Mouse (Mus musculus) limb, embryonic 12.5 days (tissue): Measurements from ENCODE around the gene Gm7735. TPM values are rescaled to one million over a fixed set of nuclear protein-coding genes. Genes with fewer than 3 reads are reported as not detected.
"Not testable (repeated sequence)": the region's sequence is repeated elsewhere in the genome, so short reads cannot be mapped to it uniquely, and the experiment has no call there.

Experiments used
- ATAC-seq: fragments of 200-750 bp; cut with Nextera tagmentation; 2 replicates; pipeline ENCODE4 v1.8.0; 2017; ENCODE audit warnings: low read depth, moderate TSS enrichment; ENCODE audit not compliant: insufficient number of reproducible peaks, insufficient read depth, low FRiP score, low TSS enrichment
- H3K27ac ChIP-seq: fragments of 300-500 bp; sonication (generic); 2 replicates; pipeline ENCODE4 v1.5.1; 2016; ENCODE audit warnings: mild to moderate bottlenecking, moderate library complexity
- H3K27me3 ChIP-seq: fragments of 300-500 bp; sonication (generic); 2 replicates; pipeline ENCODE4 v1.6.1; 2016; ENCODE audit warnings: mild to moderate bottlenecking, moderate library complexity
- H3K36me3 ChIP-seq: fragments of 300-500 bp; sonication (generic); 2 replicates; pipeline ENCODE4 v1.6.1; 2016; ENCODE audit warnings: mild to moderate bottlenecking, moderate library complexity
- H3K4me1 ChIP-seq: fragments of 300-500 bp; sonication (generic); replicated peaks from 2 replicates; pipeline ENCODE4 v1.6.1; 2016
- H3K4me2 ChIP-seq: fragments of 300-500 bp; sonication (generic); 2 replicates; pipeline ENCODE4 v1.6.1; 2016; ENCODE audit warnings: mild to moderate bottlenecking, moderate library complexity
- H3K4me3 ChIP-seq: fragments of 300-500 bp; sonication (generic); replicated peaks from 2 replicates; pipeline ENCODE4 v1.5.1; 2016; ENCODE audit warnings: mild to moderate bottlenecking
- H3K9ac ChIP-seq: fragments of 300-500 bp; sonication (generic); replicated peaks from 2 replicates; pipeline ENCODE4 v1.6.1; 2016; ENCODE audit warnings: mild to moderate bottlenecking, moderate library complexity
- H3K9me3 ChIP-seq: fragments of 300-500 bp; sonication (generic); 2 replicates; pipeline ENCODE4 v1.6.1; 2016; ENCODE audit warnings: mild to moderate bottlenecking, moderate library complexity
- WGBS: fragments of 180-500 bp; shearing (Covaris S2); methylation state at CpG from one replicate; pipeline ENCODE4 v1.1.7; 2016; 5-methylcytosine and 5-hydroxymethylcytosine counted together
- polyA plus RNA-seq: library from polyadenylated mRNA; unstranded; fragments of >200 nt; fragmentation: Nextera tagmentation; extraction: Ambion mirVana; gene quantifications from 2 replicates; pipeline ENCODE4 v1.2.1, GENCODE M21; 2016

The Gm7735 gene
- not detected in 2 replicates for polyA plus RNA-seq

GRCm38 (mm10) chr16:89169190-89169589 lies at the start of gene Gm7735:
Gene Gm7735, plus strand, starts transcription at chr16:89169490.
- ATAC-seq, H3K27ac ChIP-seq, H3K9me3 ChIP-seq, H3K27me3 ChIP-seq, H3K36me3 ChIP-seq, H3K4me3 ChIP-seq, H3K4me2 ChIP-seq, H3K9ac ChIP-seq, H3K4me1 ChIP-seq: not testable (repeated sequence)

- no peak within 1 kb of the TSS for H3K9ac ChIP-seq
- no peak for ATAC-seq
- WGBS: 91% methylated on average over 1 of the region's 1 CpGs
These were observed 28.7 kb upstream of the Gm7735 start, which contains the start of gene Gm6358 for GRCm38 (mm10) chr16:89140551-89140950. Gene Gm6358, plus strand, starts transcription at chr16:89140851.

GRCm38 (mm10) chr16:89150786-89151185 lies 18.5 kb upstream of the Gm7735 start, which contains the start of gene Gm10061:
Gene Gm10061, plus strand, starts transcription at chr16:89151086.
- H3K4me3 ChIP-seq: no peak within 1 kb of the TSS
- H3K4me2 ChIP-seq: no peak within 1 kb of the TSS
- H3K27ac ChIP-seq: no peak within 1 kb of the TSS
- no peaks in the 10 kb centered on the region for H3K4me1 ChIP-seq
- H3K9me3 ChIP-seq: no peaks in the 10 kb centered on the region
- H3K9ac ChIP-seq: no peak within 1 kb of the TSS
- no peaks in the 10 kb centered on the region for H3K27me3 ChIP-seq
- no peaks in the 10 kb centered on the region for H3K36me3 ChIP-seq
- 95% methylated on average over 1 of the region's 1 CpGs for WGBS
- ATAC-seq: no peak

More at GRCm38 (mm10) chr16:89140551-89140950, 28.7 kb upstream of the Gm7735 start, which contains the start of gene Gm6358:
- H3K27ac ChIP-seq: no peak within 1 kb of the TSS
- no peaks in the 10 kb centered on the region for H3K4me1 ChIP-seq
- H3K4me3 ChIP-seq: no peak within 1 kb of the TSS
- no peaks in the 10 kb centered on the region for H3K27me3 ChIP-seq
- no peaks in the 10 kb centered on the region for H3K36me3 ChIP-seq
- H3K9me3 ChIP-seq: no peaks in the 10 kb centered on the region
- no peak within 1 kb of the TSS for H3K4me2 ChIP-seq

- no peak within 1 kb of the TSS for H3K9ac ChIP-seq
- no peaks in the 10 kb centered on the region for H3K9me3 ChIP-seq
- no peaks in the 10 kb centered on the region for H3K4me1 ChIP-seq
- H3K36me3 ChIP-seq: no peaks in the 10 kb centered on the region
- WGBS: 85% methylated on average over 4 of the region's 4 CpGs
- H3K4me3 ChIP-seq: no peak within 1 kb of the TSS
- no peak within 1 kb of the TSS for H3K4me2 ChIP-seq
- no peak within 1 kb of the TSS for H3K27ac ChIP-seq
- no peaks in the 10 kb centered on the region for H3K27me3 ChIP-seq
- no peak for ATAC-seq
These were observed 11.6 kb upstream of the Gm7735 start, which contains the start of gene Gm9789 for GRCm38 (mm10) chr16:89157652-89158051. Gene Gm9789, plus strand, starts transcription at chr16:89157952.

- no peaks in the 10 kb centered on the region for H3K27me3 ChIP-seq
These were observed 5.1 kb downstream of the Gm7735 start, which contains the start of gene 1110057P08Rik for GRCm38 (mm10) chr16:89174435-89174834. Gene 1110057P08Rik, plus strand, starts transcription at chr16:89174735.

GRCm38 (mm10) chr16:89188621-89189020 lies 19.3 kb downstream of the Gm7735 start:
- no peak for ATAC-seq
- Histone ChIP-seq H3K4me1 (no peaks in the 10 kb centered on the region), H3K9ac (no peak overlapping the region), H3K27ac (no peak overlapping the region), H3K4me2 (no peak overlapping the region), H3K4me3 (no peak overlapping the region), H3K36me3 (no peaks in the 10 kb centered on the region), H3K9me3 (no peaks in the 10 kb centered on the region), H3K27me3 (no peaks in the 10 kb centered on the region)
- 79% methylated on average over 4 of the region's 4 CpGs for WGBS

More at GRCm38 (mm10) chr16:89174435-89174834, 5.1 kb downstream of the Gm7735 start, which contains the start of gene 1110057P08Rik:
- WGBS: 72% methylated on average over 2 of the region's 2 CpGs
- Histone ChIP-seq H3K9me3 (no peaks in the 10 kb centered on the region), H3K27ac (no peak within 1 kb of the TSS), H3K9ac (no peak within 1 kb of the TSS), H3K4me2 (no peak within 1 kb of the TSS), H3K4me1 (no peaks in the 10 kb centered on the region), H3K4me3 (no peak within 1 kb of the TSS), H3K36me3 (no peaks in the 10 kb centered on the region)
- no peak for ATAC-seq

GRCm38 (mm10) chr16:89205561-89205960 lies 36.3 kb downstream of the Gm7735 start, which contains the start of gene Krtap20-2:
Gene Krtap20-2, plus strand, starts transcription at chr16:89205861.
- Histone ChIP-seq H3K4me1 (no peaks in the 10 kb centered on the region), H3K4me2 (no peak within 1 kb of the TSS), H3K36me3 (no peaks in the 10 kb centered on the region), H3K27me3 (no peaks in the 10 kb centered on the region), H3K4me3 (no peak within 1 kb of the TSS), H3K9me3 (no peaks in the 10 kb centered on the region), H3K27ac (no peak within 1 kb of the TSS), H3K9ac (no peak within 1 kb of the TSS)
- no peak for ATAC-seq
- 67% methylated on average over 1 of the region's 1 CpGs for WGBS

Other genes with a start within 250 kb of the Gm7735 start
- gene Krtap19-9b, start 237.2 kb upstream of the Gm7735 start, polyA plus RNA-seq: not detected in 2 replicates
- not detected in 2 replicates for gene Krtap16-3, start 206.6 kb upstream of the Gm7735 start, polyA plus RNA-seq
- gene Krtap22-2, start 158.7 kb upstream of the Gm7735 start, polyA plus RNA-seq: not detected in 2 replicates
- not detected in 2 replicates for gene Gm10229, start 154.2 kb upstream of the Gm7735 start, polyA plus RNA-seq
- gene Krtap6-1, start 137.8 kb upstream of the Gm7735 start, polyA plus RNA-seq: not detected in 2 replicates
- not detected in 2 replicates for gene Gm10228, start 128.0 kb upstream of the Gm7735 start, polyA plus RNA-seq
- gene Krtap6-5, start 121.6 kb upstream of the Gm7735 start, polyA plus RNA-seq: not detected in 2 replicates
- not detected in 2 replicates for gene 1110025L11Rik, start 105.5 kb upstream of the Gm7735 start, polyA plus RNA-seq
- not detected in 2 replicates for gene Krtap6-3, start 85.5 kb upstream of the Gm7735 start, polyA plus RNA-seq
- not detected in 2 replicates for gene Gm6358, start 28.6 kb upstream of the Gm7735 start, polyA plus RNA-seq
- gene Gm10061, start 18.4 kb upstream of the Gm7735 start, polyA plus RNA-seq: not detected in 2 replicates
- gene Gm9789, start 11.5 kb upstream of the Gm7735 start, polyA plus RNA-seq: not detected in 2 replicates
- not detected in 2 replicates for gene 1110057P08Rik, start 5.2 kb downstream of the Gm7735 start, polyA plus RNA-seq
- gene Krtap20-2, start 36.4 kb downstream of the Gm7735 start, polyA plus RNA-seq: not detected in 2 replicates
- not detected in 2 replicates for gene Krtap21-1, start 234.4 kb downstream of the Gm7735 start, polyA plus RNA-seq